Mouse (Mus musculus): ENCODE results near the gene Akr1b8. TPM values are rescaled to one million over a fixed set of nuclear protein-coding genes. Genes with fewer than 3 reads are reported as not detected.
"Not testable (repeated sequence)": the region's sequence is repeated elsewhere in the genome, so short reads cannot be mapped to it uniquely, and the experiment has no call there.

Gene Akr1b8
- polyA plus RNA-seq, 1 experiment from 2014 or later = 11.1 TPM

- DNase-seq (ENCODE audit: low spot score) (no peak), ATAC-seq (ENCODE audit: insufficient number of reproducible peaks, low FRiP score, low TSS enrichment, low read depth) (no peak)
- 86% methylated on average over 6 of the region's 6 CpGs for WGBS
- H3K27me3 ChIP-seq (ENCODE audit: control insufficient read depth, insufficient read depth, low read length) = no peaks in the 10 kb centered on the region
- H3K4me3 ChIP-seq (ENCODE audit: low read depth, low read length) = no peak overlapping the region
- no peaks in the 10 kb centered on the region for H3K9me3 ChIP-seq (ENCODE audit: control insufficient read depth, low read length)
- H3K36me3 ChIP-seq (ENCODE audit: control insufficient read depth, insufficient read depth, low read length) = no peaks in the 10 kb centered on the region
- H3K4me2 ChIP-seq (ENCODE audit: low read depth, severe bottlenecking) = no peak overlapping the region
- no peak overlapping the region for H3K9ac ChIP-seq (ENCODE audit: low read length)
- no peak overlapping the region for H3K27ac ChIP-seq (replicated peaks; ENCODE audit: low read depth, low read length)
- H3K4me1 ChIP-seq (ENCODE audit: control insufficient read depth, insufficient read depth, low read length) = no peaks in the 10 kb centered on the region
Measured at GRCm38 (mm10) chr6:34343426-34343825, 10.5 kb upstream of the Akr1b8 start.

DNA sequence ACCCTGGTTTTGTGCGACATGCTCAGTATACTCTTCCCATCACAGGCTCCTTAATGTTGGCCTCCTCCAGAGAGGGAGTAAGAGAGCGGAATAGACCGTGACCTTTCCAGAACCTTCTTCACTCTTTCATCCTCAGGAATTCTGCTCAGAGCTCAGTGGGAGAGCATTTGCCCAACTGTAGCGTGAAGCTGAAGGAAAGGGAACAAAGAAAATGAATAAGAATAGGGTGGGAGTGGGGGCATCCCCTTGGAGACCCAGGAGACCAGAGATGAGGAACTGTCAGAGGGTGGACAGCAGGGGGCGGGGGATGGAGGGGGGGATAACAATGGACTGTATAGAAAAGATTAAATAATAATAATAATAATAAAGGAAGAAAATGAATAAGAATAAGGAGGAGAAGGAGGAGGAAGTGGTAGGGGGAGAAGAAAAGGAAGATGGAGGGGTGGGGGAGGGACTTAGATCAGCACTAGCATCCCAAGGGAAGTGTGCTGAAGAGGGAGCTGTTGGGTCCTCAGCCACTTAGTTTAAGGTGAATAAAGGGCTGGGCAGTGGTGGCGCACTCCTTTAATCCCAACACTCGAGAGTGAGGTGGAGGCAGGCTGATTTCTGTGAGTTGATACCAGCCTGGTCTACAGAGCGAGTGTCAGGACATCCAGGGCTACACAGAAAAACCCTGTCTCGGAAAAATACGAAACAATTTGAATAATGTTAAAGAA is 9.6 kb upstream of the Akr1b8 start:
- Histone ChIP-seq H3K4me2 (ENCODE audit: low read depth, severe bottlenecking) (no peak overlapping the region), H3K9ac (ENCODE audit: low read length) (no peak overlapping the region), H3K27ac (replicated peaks; ENCODE audit: low read depth, low read length) (no peak overlapping the region), H3K4me3 (ENCODE audit: low read depth, low read length) (no peak overlapping the region), H3K36me3 (ENCODE audit: control insufficient read depth, insufficient read depth, low read length) (no peaks in the 10 kb centered on the region), H3K9me3 (ENCODE audit: control insufficient read depth, low read length) (no peaks in the 10 kb centered on the region), H3K27me3 (ENCODE audit: control insufficient read depth, insufficient read depth, low read length) (no peaks in the 10 kb centered on the region), H3K4me1 (ENCODE audit: control insufficient read depth, insufficient read depth, low read length) (no peaks in the 10 kb centered on the region)
- DNase-seq (ENCODE audit: low spot score) (no peak), ATAC-seq (ENCODE audit: insufficient number of reproducible peaks, low FRiP score, low TSS enrichment, low read depth) (no peak)
- 61% methylated on average over 10 of the region's 10 CpGs for WGBS

DNA sequence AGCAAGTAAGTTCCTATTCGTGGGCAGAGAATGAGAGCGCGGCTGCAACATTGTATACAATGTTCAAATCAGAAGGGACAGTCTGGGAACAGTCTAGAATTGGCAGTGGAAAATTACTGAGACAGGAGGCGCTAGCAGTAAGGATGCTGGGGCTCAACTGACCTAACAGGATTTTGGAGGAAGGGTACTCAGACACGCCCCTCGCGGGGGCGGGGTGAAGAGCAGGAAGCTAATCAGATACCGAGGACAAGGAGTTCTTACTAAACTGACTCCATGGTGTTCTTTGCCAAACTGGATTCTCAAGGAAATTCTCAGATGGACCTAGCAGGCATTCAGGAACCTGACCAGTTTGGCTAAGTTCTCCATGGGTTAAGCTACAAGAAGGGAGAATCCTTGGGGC is 9.0 kb upstream of the Akr1b8 start:
- Histone ChIP-seq H3K4me1 (ENCODE audit: control insufficient read depth, insufficient read depth, low read length) (no peaks in the 10 kb centered on the region), H3K9ac (ENCODE audit: low read length) (no peak overlapping the region), H3K27me3 (ENCODE audit: control insufficient read depth, insufficient read depth, low read length) (no peaks in the 10 kb centered on the region), H3K4me2 (ENCODE audit: low read depth, severe bottlenecking) (no peak overlapping the region), H3K27ac (replicated peaks; ENCODE audit: low read depth, low read length) (no peak overlapping the region), H3K4me3 (ENCODE audit: low read depth, low read length) (no peak overlapping the region), H3K36me3 (ENCODE audit: control insufficient read depth, insufficient read depth, low read length) (no peaks in the 10 kb centered on the region), H3K9me3 (ENCODE audit: control insufficient read depth, low read length) (no peaks in the 10 kb centered on the region)
- no peak for ATAC-seq (ENCODE audit: insufficient number of reproducible peaks, low FRiP score, low TSS enrichment, low read depth)
- 21% methylated on average over 9 of the region's 9 CpGs for WGBS
- DNase-seq (ENCODE audit: low spot score) = peak; percentile 43

DNA sequence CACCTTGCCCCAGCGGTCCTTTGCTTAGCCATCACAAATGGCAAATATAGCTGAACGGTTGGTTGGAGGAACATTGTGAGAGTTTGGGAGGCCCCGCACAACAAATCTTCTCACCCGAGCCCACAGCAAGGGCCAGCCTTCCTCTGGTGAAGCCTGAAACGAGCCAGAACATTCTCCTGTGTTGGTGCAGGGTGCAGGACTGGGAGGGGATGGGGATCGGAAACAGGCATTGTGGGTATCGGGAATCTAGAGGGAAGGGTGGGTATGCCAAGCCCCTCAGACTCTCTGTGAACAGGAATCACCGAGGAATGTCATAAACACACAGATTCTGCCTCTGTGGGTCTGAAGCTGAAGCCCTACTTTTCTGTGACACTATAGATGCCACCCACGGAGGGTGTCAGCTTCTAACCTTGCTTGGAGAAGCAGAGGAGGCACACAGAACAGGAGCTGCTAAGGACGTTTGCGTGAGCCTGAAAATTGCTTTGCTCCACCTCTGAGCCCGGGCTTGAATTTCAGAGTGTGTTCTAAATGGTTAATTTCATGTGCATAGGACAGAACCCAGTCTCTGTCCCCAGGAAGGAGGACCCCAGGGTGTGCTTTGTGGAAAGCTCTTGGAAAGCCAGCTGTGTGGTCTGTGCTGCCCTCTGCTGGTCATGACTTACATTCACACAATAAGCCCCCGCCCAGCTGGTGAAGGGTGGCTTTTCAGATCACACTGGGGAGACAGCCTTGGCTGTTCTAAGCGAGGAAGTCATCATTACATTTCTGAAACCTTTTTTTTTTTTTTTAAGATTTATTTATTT is 7.6 kb upstream of the Akr1b8 start:
- no peak overlapping the region for H3K9ac ChIP-seq (ENCODE audit: low read length)
- no peak overlapping the region for H3K4me2 ChIP-seq (ENCODE audit: low read depth, severe bottlenecking)
- H3K27ac ChIP-seq (replicated peaks; ENCODE audit: low read depth, low read length) = no peak overlapping the region
- no peaks in the 10 kb centered on the region for H3K27me3 ChIP-seq (ENCODE audit: control insufficient read depth, insufficient read depth, low read length)
- WGBS = 47% methylated on average over 14 of the region's 14 CpGs
- H3K4me1 ChIP-seq (ENCODE audit: control insufficient read depth, insufficient read depth, low read length) = no peaks in the 10 kb centered on the region
- ATAC-seq (ENCODE audit: insufficient number of reproducible peaks, low FRiP score, low TSS enrichment, low read depth) (no peak), DNase-seq (ENCODE audit: low spot score) (peak; percentile 84)
- H3K36me3 ChIP-seq (ENCODE audit: control insufficient read depth, insufficient read depth, low read length) = no peaks in the 10 kb centered on the region
- no peaks in the 10 kb centered on the region for H3K9me3 ChIP-seq (ENCODE audit: control insufficient read depth, low read length)
- no peak overlapping the region for H3K4me3 ChIP-seq (ENCODE audit: low read depth, low read length)

DNA sequence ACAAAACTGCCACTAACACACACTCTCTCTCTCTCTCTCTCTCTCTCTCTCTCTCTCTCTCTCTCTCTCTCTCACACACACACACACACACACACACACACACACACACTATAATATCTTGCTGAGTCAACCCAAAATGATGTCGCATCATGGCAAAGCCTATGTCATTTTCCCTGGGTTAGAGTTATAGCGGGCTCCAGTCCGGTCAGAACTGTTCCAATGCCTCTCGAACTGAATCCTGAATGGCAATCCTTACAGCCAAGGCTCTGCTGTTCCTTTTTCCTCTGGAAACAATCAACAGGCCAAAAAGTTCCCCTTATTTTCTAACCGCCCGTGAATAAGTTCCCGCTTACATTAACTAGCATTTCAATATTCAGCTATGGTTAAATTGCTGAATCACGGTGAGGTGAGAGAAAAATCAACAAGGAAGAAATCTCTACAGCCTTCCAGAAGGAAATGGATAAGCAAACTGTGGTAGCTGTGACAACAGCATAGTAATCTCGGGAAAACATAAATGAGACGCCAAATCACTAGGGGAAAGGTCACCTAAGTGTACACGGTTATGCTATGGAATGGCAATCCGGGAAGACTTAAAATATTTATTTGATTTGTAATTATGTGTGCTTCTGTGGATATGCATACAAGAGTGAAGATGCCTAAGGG is 3.8 kb upstream of the Akr1b8 start:
- no peak for ATAC-seq (ENCODE audit: insufficient number of reproducible peaks, low FRiP score, low TSS enrichment, low read depth)
- H3K4me1 ChIP-seq (ENCODE audit: control insufficient read depth, insufficient read depth, low read length) = peaks cover 3% of the 10 kb centered on the region; the same call in 1 of the 2 replicates
- 88% methylated on average over 12 of the region's 12 CpGs for WGBS

DNA sequence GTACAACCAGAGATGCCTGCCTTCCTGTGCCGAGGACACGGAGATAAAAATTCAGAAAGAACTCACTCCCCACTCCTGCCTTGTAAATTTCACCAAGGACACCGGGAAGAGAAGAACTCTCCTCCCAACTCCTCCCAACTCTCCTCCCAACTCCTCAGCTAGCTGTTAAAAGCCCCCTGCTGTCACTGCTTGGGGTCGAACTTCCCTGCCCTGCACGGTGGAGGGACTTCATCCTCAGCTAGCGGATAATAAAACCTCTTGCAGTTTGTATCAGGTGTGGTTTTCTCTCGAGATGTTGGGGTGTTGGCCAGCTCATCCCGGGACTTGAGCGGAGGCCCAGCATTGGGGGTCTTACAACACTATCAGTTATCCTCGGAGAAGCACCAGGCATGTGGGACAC is 2.4 kb upstream of the Akr1b8 start:
- H3K4me2 ChIP-seq (ENCODE audit: low read depth, severe bottlenecking); H3K36me3 ChIP-seq (ENCODE audit: control insufficient read depth, insufficient read depth, low read length); H3K9me3 ChIP-seq (ENCODE audit: control insufficient read depth, low read length); H3K4me1 ChIP-seq (ENCODE audit: control insufficient read depth, insufficient read depth, low read length); H3K9ac ChIP-seq (ENCODE audit: low read length); H3K27ac ChIP-seq (replicated peaks; ENCODE audit: low read depth, low read length); H3K4me3 ChIP-seq (ENCODE audit: low read depth, low read length); ATAC-seq (ENCODE audit: insufficient number of reproducible peaks, low FRiP score, low TSS enrichment, low read depth); DNase-seq (ENCODE audit: low spot score); H3K27me3 ChIP-seq (ENCODE audit: control insufficient read depth, insufficient read depth, low read length): not testable (repeated sequence)
- WGBS = 45% methylated on average over 10 of the region's 10 CpGs

More for the DNA sequence above, 3.8 kb upstream of the Akr1b8 start:
- Histone ChIP-seq H3K36me3 (ENCODE audit: control insufficient read depth, insufficient read depth, low read length) (no peaks in the 10 kb centered on the region), H3K4me3 (ENCODE audit: low read depth, low read length) (no peak overlapping the region), H3K4me2 (ENCODE audit: low read depth, severe bottlenecking) (no peak overlapping the region), H3K9ac (ENCODE audit: low read length) (no peak overlapping the region), H3K9me3 (ENCODE audit: control insufficient read depth, low read length) (no peaks in the 10 kb centered on the region), H3K27ac (replicated peaks; ENCODE audit: low read depth, low read length) (no peak overlapping the region), H3K27me3 (ENCODE audit: control insufficient read depth, insufficient read depth, low read length) (no peaks in the 10 kb centered on the region)
- DNase-seq (ENCODE audit: low spot score) = no peak

DNA sequence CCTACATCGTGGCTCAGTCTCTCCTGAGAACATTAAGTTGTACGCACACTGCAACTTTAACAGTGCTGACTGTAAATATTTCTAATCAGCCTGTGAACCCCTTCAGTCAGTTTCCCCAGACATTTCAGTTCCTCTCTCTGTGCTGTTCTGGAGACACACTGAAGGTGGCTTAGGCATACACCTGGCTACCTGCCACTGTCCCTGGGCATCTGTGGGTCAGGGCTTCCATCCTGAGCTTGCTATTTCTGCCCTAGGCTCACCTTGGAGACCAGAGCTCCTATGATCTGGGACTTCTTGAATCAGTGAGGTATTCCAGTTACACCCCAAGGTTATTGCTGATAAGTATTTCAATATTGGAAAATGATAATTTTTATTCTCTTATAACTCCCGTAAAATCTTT is 1.5 kb upstream of the Akr1b8 start:
- DNase-seq (ENCODE audit: low spot score) (no peak), ATAC-seq (ENCODE audit: insufficient number of reproducible peaks, low FRiP score, low TSS enrichment, low read depth) (no peak)
- no peaks in the 10 kb centered on the region for H3K27me3 ChIP-seq (ENCODE audit: control insufficient read depth, insufficient read depth, low read length)
- no peaks in the 10 kb centered on the region for H3K36me3 ChIP-seq (ENCODE audit: control insufficient read depth, insufficient read depth, low read length)
- no peak overlapping the region for H3K4me2 ChIP-seq (ENCODE audit: low read depth, severe bottlenecking)
- 93% methylated on average over 3 of the region's 3 CpGs for WGBS
- H3K4me3 ChIP-seq (ENCODE audit: low read depth, low read length) = no peak overlapping the region
- H3K9me3 ChIP-seq (ENCODE audit: control insufficient read depth, low read length) = no peaks in the 10 kb centered on the region
- no peak overlapping the region for H3K9ac ChIP-seq (ENCODE audit: low read length)
- peaks cover 3% of the 10 kb centered on the region; the same call in 1 of the 2 replicates for H3K4me1 ChIP-seq (ENCODE audit: control insufficient read depth, insufficient read depth, low read length)
- no peak overlapping the region for H3K27ac ChIP-seq (replicated peaks; ENCODE audit: low read depth, low read length)
